Mouse (Mus musculus) stomach, embryonic 15.5 days (tissue): Measurements from ENCODE around the gene Dgkk. TPM values are rescaled to one million over a fixed set of nuclear protein-coding genes. Genes with fewer than 3 reads are reported as not detected.
"Not testable (repeated sequence)": the region's sequence is repeated elsewhere in the genome, so short reads cannot be mapped to it uniquely, and the experiment has no call there.

Experiments
- ATAC-seq: fragments of 200-750 bp; cut with Nextera tagmentation; 2 replicates; pipeline ENCODE4 v1.8.0; 2017; ENCODE audit warnings: low read depth, moderate number of reproducible peaks, moderate TSS enrichment; ENCODE audit not compliant: insufficient read depth, low FRiP score
- H3K27ac ChIP-seq: fragments of 300-500 bp; sonication (generic); 2 replicates; pipeline ENCODE4 v1.5.1; 2015; ENCODE audit warnings: mild to moderate bottlenecking, inconsistent platforms
- H3K27me3 ChIP-seq: fragments of 300-500 bp; sonication (generic); replicated peaks from 2 replicates; pipeline ENCODE4 v1.6.1; 2015; ENCODE audit warnings: inconsistent platforms
- H3K36me3 ChIP-seq: fragments of 300-500 bp; sonication (generic); 2 replicates; pipeline ENCODE4 v1.6.1; 2015; ENCODE audit warnings: inconsistent platforms
- H3K4me1 ChIP-seq: fragments of 300-500 bp; sonication (generic); 2 replicates; pipeline ENCODE4 v1.6.1; 2015; ENCODE audit warnings: inconsistent platforms
- H3K4me2 ChIP-seq: fragments of 300-500 bp; sonication (generic); 2 replicates; pipeline ENCODE4 v1.6.1; 2015; ENCODE audit warnings: mild to moderate bottlenecking, inconsistent platforms
- H3K4me3 ChIP-seq: fragments of 300-500 bp; sonication (generic); replicated peaks from 2 replicates; pipeline ENCODE4 v1.5.1; 2015; ENCODE audit warnings: inconsistent platforms
- H3K9ac ChIP-seq: fragments of 300-500 bp; sonication (generic); 2 replicates; pipeline ENCODE4 v1.6.1; 2015; ENCODE audit warnings: inconsistent platforms
- H3K9me3 ChIP-seq: fragments of 300-500 bp; sonication (generic); 2 replicates; pipeline ENCODE4 v1.6.1; 2016; ENCODE audit warnings: inconsistent platforms
- WGBS: fragments of 180-500 bp; shearing (Covaris S2); methylation state at CpG from one replicate; pipeline ENCODE4 v1.1.7; 2015; 5-methylcytosine and 5-hydroxymethylcytosine counted together
- polyA plus RNA-seq: library from polyadenylated mRNA; unstranded; fragments of >200 nt; fragmentation: Nextera tagmentation; extraction: Ambion mirVana; gene quantifications from 2 replicates; pipeline ENCODE4 v1.2.1, GENCODE M21; 2015

Gene Dgkk
- polyA plus RNA-seq = 0.10 and 0.14 TPM in 2 replicates

- H3K27ac ChIP-seq, H3K27me3 ChIP-seq, H3K4me1 ChIP-seq, H3K9ac ChIP-seq, H3K9me3 ChIP-seq, ATAC-seq, H3K36me3 ChIP-seq: not testable (repeated sequence)
- Histone ChIP-seq H3K4me3 (peak within 1 kb of the TSS; percentile 29; the same call in 1 of the 2 replicates), H3K4me2 (peak within 1 kb of the TSS; percentile 55)
- WGBS = 40% methylated on average over 17 of the region's 30 CpGs
These were observed at the start of gene Dgkk for GRCm38 (mm10) chrX:6779006-6779405. Dgkk (plus strand) TSS chrX:6779306.

- H3K4me2 ChIP-seq = no peak overlapping the region
- ATAC-seq = no peak
These were observed 45.1 kb upstream of the Dgkk start for GRCm38 (mm10) chrX:6733998-6734397.

GRCm38 (mm10) chrX:6750714-6751113, 28.4 kb upstream of the Dgkk start:
- Histone ChIP-seq H3K4me2 (no peak overlapping the region), H3K9ac (no peak overlapping the region), H3K9me3 (no peaks in the 10 kb centered on the region), H3K27ac (no peak overlapping the region), H3K4me3 (no peak overlapping the region), H3K4me1 (no peaks in the 10 kb centered on the region), H3K36me3 (no peaks in the 10 kb centered on the region), H3K27me3 (no peaks in the 10 kb centered on the region)
- no peak for ATAC-seq
- 46% methylated on average over 1 of the region's 1 CpGs for WGBS

More at GRCm38 (mm10) chrX:6733998-6734397, 45.1 kb upstream of the Dgkk start:
- Histone ChIP-seq H3K9ac (no peak overlapping the region), H3K27me3 (no peaks in the 10 kb centered on the region), H3K9me3 (no peaks in the 10 kb centered on the region), H3K4me1 (no peaks in the 10 kb centered on the region), H3K4me3 (no peak overlapping the region), H3K36me3 (no peaks in the 10 kb centered on the region), H3K27ac (no peak overlapping the region)
- WGBS = 61% methylated on average over 3 of the region's 3 CpGs

GRCm38 (mm10) chrX:6751549-6752047, 27.5 kb upstream of the Dgkk start:
- Histone ChIP-seq H3K4me1 (no peaks in the 10 kb centered on the region), H3K9me3 (no peaks in the 10 kb centered on the region), H3K9ac (no peak overlapping the region), H3K36me3 (no peaks in the 10 kb centered on the region), H3K4me2 (no peak overlapping the region), H3K4me3 (no peak overlapping the region), H3K27me3 (no peaks in the 10 kb centered on the region), H3K27ac (no peak overlapping the region)
- 43% methylated on average over 6 of the region's 6 CpGs for WGBS
- ATAC-seq = no peak

GRCm38 (mm10) chrX:6777489-6778249, 1.4 kb upstream of the Dgkk start:
- H3K27me3 ChIP-seq = 0 out of 2 replicates have a peak, but pooled peaks cover 5% of the 10 kb centered on the region
- H3K27ac ChIP-seq = no peak overlapping the region
- no peaks in the 10 kb centered on the region for H3K9me3 ChIP-seq
- no peak overlapping the region for H3K9ac ChIP-seq
- ATAC-seq = no peak
- H3K36me3 ChIP-seq = no peaks in the 10 kb centered on the region
- no peak overlapping the region; the same call in 1 of the 2 replicates for H3K4me3 ChIP-seq
- no peaks in the 10 kb centered on the region for H3K4me1 ChIP-seq
- 20% methylated on average over 13 of the region's 13 CpGs for WGBS
- H3K4me2 ChIP-seq = peak overlapping the region; percentile 55

GRCm38 (mm10) chrX:6778250-6778637, 862 bp upstream of the Dgkk start:
- H3K4me2 ChIP-seq = peak overlapping the region; percentile 55
- 0 out of 2 replicates have a peak, but pooled peaks cover 5% of the 10 kb centered on the region for H3K27me3 ChIP-seq
- no peaks in the 10 kb centered on the region for H3K9me3 ChIP-seq
- peak overlapping the region; percentile 29; the same call in 1 of the 2 replicates for H3K4me3 ChIP-seq
- H3K27ac ChIP-seq = no peak overlapping the region
- H3K36me3 ChIP-seq = no peaks in the 10 kb centered on the region
- WGBS = 18% methylated on average over 24 of the region's 24 CpGs
- no peaks in the 10 kb centered on the region for H3K4me1 ChIP-seq
- ATAC-seq = peak; percentile 68; the same call in 1 of the 2 replicates
- no peak overlapping the region for H3K9ac ChIP-seq

- Histone ChIP-seq H3K4me2 (no peak overlapping the region), H3K9me3 (no peaks in the 10 kb centered on the region), H3K36me3 (no peaks in the 10 kb centered on the region), H3K9ac (no peak overlapping the region), H3K27me3 (0 out of 2 replicates have a peak, but pooled peaks cover 5% of the 10 kb centered on the region), H3K4me1 (no peaks in the 10 kb centered on the region), H3K27ac (no peak overlapping the region), H3K4me3 (no peak overlapping the region)
- 25% methylated on average over 16 of the region's 16 CpGs for WGBS
- ATAC-seq = no peak
These were observed 948 bp downstream of the Dgkk start for GRCm38 (mm10) chrX:6779969-6780539.

GRCm38 (mm10) chrX:6832553-6832952, 53.4 kb downstream of the Dgkk start:
- ATAC-seq = no peak
- Histone ChIP-seq H3K27me3 (no peaks in the 10 kb centered on the region), H3K36me3 (no peaks in the 10 kb centered on the region), H3K9me3 (no peaks in the 10 kb centered on the region), H3K4me2 (no peak overlapping the region), H3K27ac (no peak overlapping the region), H3K9ac (no peak overlapping the region), H3K4me3 (no peak overlapping the region), H3K4me1 (no peaks in the 10 kb centered on the region)
- WGBS = 59% methylated on average over 2 of the region's 2 CpGs

GRCm38 (mm10) chrX:6853466-6853865, 74.4 kb downstream of the Dgkk start:
- WGBS = 69% methylated on average over 3 of the region's 3 CpGs

GRCm38 (mm10) chrX:6854136-6854535, 75.0 kb downstream of the Dgkk start:
- Histone ChIP-seq H3K9ac (no peak overlapping the region), H3K4me2 (no peak overlapping the region), H3K27ac (no peak overlapping the region), H3K4me3 (no peak overlapping the region), H3K36me3 (no peaks in the 10 kb centered on the region), H3K27me3 (no peaks in the 10 kb centered on the region), H3K4me1 (no peaks in the 10 kb centered on the region), H3K9me3 (no peaks in the 10 kb centered on the region)
- WGBS = 81% methylated on average over 5 of the region's 5 CpGs
- ATAC-seq = no peak

More at GRCm38 (mm10) chrX:6853466-6853865, 74.4 kb downstream of the Dgkk start:
- H3K9ac ChIP-seq = no peak overlapping the region
- no peak overlapping the region for H3K27ac ChIP-seq
- no peaks in the 10 kb centered on the region for H3K36me3 ChIP-seq
- no peak overlapping the region for H3K4me3 ChIP-seq
- H3K4me2 ChIP-seq = no peak overlapping the region
- no peaks in the 10 kb centered on the region for H3K27me3 ChIP-seq
- no peak for ATAC-seq
- no peaks in the 10 kb centered on the region for H3K4me1 ChIP-seq
- H3K9me3 ChIP-seq = no peaks in the 10 kb centered on the region

- whole genome bisulfite sequencing = 34% methylated on average over 5 of the region's 5 CpGs
- Histone ChIP-seq H3K4me3 (no peak overlapping the region), H3K4me2 (no peak overlapping the region), H3K27ac (no peak overlapping the region), H3K27me3 (no peaks in the 10 kb centered on the region), H3K9me3 (no peaks in the 10 kb centered on the region), H3K4me1 (no peaks in the 10 kb centered on the region), H3K9ac (no peak overlapping the region), H3K36me3 (no peaks in the 10 kb centered on the region)
- no peak for ATAC-seq
These were observed 114.8 kb downstream of the Dgkk start for GRCm38 (mm10) chrX:6893933-6894332.

- H3K4me1 ChIP-seq = no peaks in the 10 kb centered on the region
- no peaks in the 10 kb centered on the region for H3K36me3 ChIP-seq
- 85% methylated on average over 2 of the region's 2 CpGs for WGBS
- H3K9me3 ChIP-seq = no peaks in the 10 kb centered on the region
- H3K4me3 ChIP-seq = no peak overlapping the region
- no peak overlapping the region for H3K27ac ChIP-seq
- no peak overlapping the region for H3K4me2 ChIP-seq
- ATAC-seq = no peak
- no peak overlapping the region for H3K9ac ChIP-seq
- no peaks in the 10 kb centered on the region for H3K27me3 ChIP-seq
These were observed 131.9 kb downstream of the Dgkk start for GRCm38 (mm10) chrX:6911047-6911446.
